Mouse (Mus musculus) ES-CJ7 (cell line): ENCODE measurements around the gene Coro1a.
"Not testable (repeated sequence)": the region's sequence is repeated elsewhere in the genome, so short reads cannot be mapped to it uniquely, and the experiment has no call there.

ENCODE experiments used
- DNase-seq: peaks from one replicate; pipeline ENCODE4 v3.0.0; 2011; ENCODE audit warnings: low read depth, low spot score

The Coro1a gene

DNA sequence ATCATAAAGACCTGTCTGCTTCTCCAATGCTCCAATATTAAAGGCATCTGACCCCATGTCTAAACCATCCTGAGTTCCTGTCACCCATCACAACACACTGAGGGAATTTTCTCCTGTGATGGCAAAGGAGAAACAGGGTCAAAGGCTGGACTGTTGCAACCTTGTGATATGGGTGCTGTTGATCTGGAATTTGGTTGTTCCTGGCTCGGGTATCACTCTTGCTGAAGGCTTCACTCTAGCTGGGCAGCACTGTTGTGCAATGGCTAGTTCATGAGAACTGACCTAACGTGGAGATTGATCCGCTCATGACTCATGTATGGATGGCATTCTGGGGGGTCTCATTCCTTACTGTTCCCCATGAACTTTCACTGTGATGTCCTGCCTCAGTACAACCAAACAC, 18.6 kb downstream of the Coro1a start:
- no peak for DNase-seq

DNA sequence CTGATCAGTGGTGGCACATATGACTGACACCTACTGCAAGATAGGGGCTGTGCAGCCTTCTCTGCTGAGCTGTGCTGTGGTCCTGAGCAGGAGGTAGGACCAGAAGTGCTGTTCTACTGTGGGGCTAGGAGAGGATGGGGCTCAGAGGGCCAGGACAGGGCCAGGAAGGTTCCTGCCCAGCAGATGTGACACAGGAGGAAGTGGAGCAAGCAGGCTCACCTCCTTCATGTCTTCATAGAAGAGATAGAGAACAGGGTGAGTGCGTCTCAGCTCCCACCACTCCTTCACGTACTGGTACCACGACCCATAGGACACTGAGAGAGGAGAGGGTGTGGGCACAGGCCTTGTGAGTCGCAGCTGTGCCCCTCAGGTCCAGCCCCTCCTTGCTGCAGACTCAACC, 19.4 kb downstream of the Coro1a start:
- DNase-seq, result not testable (repeated sequence)

DNA sequence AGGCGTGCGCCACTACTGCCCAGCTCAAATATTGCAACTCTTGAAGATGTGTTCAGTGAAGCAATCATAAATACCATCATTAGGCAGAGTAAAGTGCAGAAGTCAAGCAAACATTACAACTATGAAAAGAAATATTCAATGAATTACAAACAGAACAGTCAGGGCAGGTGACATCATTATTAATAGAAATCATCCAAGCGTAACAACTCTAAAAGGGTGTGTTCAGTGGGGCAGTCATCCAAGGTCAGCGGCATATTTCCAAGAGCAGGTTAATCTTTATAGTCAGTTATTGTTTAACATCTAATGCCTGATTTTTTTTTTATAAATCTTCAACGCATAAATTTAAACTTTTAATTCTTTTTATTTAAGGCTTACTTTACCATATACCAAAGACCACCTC, 26.4 kb downstream of the Coro1a start:
- no peak for DNase-seq

- DNase-seq, result no peak
These were observed 27.9 kb downstream of the Coro1a start for GRCm38 (mm10) chr7:126679683-126680082.

DNA sequence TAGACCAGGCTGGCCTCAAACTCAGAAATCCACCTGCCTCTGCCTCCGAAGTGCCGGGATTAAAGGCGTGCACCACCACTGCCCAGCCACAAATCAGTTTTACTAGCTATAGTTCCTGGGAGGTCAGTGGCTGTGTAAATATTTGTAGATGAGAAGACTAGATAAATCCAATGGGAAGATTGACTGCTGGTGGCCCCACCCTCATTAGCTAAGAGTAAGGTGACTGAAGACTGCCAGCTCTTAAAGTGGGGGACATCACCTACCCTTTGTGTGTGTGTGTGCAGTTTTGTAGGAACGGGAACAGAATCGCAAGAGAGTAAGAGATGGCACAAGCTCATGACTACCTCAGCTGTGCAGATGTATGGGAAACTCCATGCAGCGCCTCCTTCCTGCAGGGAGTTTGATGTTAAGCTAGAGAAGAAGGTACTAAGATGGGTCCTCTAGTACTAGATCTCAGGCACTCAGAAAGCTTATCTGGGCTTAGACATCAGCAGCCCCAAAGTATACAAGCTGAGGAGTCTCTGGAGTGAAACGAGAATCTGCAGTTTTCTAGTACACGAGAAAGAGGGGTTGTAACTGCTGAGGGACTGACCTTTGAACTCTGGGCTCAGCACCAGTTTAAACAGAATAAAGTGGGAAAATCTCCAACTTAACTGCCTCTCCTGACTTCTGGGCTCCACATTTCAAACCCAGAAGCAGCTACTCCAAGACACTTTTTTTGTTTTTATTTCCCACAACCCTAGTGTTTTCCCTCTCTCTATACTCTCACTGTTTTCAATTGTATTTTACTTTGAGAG, 28.8 kb downstream of the Coro1a start:
- no peak for DNase-seq

DNA sequence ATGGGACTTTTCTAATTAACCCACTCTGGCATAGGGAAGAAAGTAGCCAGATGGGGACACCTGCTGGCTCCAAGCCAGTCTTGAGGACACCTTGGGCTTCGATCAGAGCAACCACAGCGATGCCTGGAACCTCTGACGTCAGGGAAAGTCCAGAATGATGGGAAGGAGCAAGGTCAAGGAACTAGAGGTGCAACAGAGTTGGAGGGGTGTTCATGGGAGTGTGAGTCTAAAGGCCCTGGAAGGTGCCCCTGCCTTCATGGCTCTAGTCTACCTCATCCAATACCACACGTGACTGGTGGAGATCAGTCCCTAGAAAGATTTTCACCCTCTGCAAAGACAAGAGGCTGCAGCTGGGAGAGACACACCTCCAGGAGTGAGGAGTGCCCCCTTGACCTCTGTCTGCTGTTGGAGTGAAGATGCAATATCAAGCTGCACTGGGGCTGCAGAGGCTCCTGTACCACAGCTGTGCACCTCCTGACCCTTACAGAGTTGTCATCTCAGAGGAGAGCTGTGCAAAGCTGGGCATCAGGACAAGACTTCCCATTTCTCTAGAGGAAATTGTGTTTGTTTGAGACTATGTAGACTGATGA, 30.9 kb downstream of the Coro1a start:
- no peak for DNase-seq

GRCm38 (mm10) chr7:126676207-126676606, 31.4 kb downstream of the Coro1a start, which contains the start of gene Sult1a1:
Gene Sult1a1, minus strand, starts transcription at chr7:126676432.
- DNase-seq, result no peak

- no peak for DNase-seq
These were observed 32.5 kb downstream of the Coro1a start for GRCm38 (mm10) chr7:126675104-126675503.

DNA sequence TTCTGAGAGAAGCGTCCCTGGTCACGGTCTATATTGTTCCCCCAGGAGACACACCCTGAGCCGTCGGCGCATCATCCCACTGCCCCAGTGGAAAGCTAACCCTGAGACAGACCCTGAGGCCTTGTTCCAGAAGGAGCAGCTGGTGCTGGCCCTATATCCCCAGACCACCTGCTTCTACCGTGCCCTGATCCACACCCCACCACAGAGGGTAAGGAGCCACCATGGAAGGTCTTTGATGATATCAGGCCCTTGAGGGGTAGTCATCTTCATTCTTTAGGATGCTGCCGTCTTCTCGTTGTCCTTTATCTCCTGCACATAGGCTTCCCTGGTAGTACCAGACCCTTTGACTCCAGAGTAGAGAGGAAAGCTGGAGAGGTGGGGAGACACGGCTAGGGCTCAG, 35.5 kb downstream of the Coro1a start:
- no peak for DNase-seq

- no peak for DNase-seq
These were observed 37.4 kb downstream of the Coro1a start for GRCm38 (mm10) chr7:126670152-126670551.

- DNase-seq, result no peak
These were observed 39.1 kb downstream of the Coro1a start for GRCm38 (mm10) chr7:126668452-126668851.

DNA sequence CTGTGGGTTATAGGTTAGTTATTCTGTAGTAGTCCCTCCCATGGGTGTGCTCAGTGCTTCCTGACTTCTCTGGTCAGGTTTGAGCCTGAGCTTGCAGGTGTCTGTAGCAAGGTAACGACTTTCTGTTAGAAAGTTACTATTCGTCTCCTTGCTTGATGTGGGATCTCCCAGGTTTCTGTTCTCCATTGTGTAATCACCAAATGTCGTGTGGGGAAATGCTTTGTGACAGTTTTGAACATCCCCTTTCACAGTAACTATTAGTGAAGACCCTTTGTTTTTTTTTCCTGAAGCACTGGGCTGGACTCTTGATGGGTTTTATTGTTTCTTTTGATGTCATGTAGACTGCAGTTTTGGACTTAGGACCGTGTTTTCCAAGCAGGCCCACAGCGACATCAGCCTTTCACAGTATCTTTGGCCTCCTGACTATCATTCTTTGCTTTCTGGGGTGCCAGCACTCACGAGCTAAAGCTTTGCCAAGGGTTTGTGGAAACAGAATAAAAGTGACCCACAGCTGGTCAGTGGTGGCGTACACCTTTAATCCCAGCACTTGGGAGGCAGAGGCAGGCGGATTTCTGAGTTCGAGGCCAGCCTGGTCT, 40.0 kb downstream of the Coro1a start:
- no peak for DNase-seq

DNA sequence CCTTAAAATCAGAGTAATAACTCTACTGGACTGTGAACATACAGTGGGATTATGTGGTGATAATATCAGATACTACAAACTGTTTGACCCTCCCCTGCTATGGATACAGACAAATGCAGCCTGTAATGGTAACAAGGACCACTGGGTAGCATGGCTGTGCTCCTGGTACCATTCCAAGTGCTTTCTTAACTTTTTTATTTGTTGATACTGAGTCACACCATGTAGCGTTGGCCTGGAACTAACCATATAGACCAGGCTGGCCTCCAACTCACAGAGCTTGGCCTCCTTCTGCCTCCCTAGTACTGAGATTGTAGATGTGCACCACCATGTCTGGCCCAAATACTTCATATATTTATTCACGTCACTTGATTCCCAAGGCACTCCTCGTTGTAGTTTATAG, 42.3 kb downstream of the Coro1a start:
- DNase-seq, result no peak

DNA sequence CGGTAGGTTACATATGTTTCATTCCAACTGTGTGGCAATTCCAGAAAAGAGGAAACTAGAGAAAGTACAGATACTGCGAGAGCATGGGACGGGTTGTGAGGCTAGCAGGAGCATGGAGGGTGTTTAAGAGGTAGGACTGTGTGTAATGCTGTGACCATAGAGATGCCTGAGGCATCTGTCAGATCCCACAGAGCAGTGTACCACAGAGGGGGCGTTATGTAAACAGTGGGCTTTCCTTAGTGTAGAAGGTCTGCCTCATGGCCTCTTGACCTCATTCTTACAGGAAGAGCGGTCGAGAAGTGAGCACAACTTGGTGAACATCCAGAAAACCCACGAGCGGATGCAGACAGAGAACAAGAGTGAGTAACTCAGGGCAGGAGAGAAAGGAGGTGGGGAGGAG, 43.9 kb downstream of the Coro1a start:
- no peak for DNase-seq

DNA sequence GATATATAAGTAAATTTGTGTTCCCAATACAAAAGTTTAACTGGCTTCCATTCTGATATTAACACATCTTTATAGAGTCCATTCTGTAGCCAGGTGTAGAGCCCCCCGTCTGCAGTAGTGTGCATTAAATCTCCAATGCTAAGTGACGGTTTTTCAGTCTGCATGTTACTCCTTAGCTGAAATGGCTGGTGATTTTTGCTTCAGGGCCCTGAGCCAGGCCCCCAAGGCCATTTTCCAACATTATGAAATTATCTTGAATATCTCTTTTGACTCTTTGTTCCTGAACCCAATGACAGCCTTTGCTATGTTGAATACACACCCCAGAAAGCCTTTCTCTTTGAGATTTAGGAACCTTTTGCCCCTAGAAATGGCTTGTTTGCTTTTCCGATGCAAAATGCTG, 47.8 kb downstream of the Coro1a start:
- no peak for DNase-seq

DNA sequence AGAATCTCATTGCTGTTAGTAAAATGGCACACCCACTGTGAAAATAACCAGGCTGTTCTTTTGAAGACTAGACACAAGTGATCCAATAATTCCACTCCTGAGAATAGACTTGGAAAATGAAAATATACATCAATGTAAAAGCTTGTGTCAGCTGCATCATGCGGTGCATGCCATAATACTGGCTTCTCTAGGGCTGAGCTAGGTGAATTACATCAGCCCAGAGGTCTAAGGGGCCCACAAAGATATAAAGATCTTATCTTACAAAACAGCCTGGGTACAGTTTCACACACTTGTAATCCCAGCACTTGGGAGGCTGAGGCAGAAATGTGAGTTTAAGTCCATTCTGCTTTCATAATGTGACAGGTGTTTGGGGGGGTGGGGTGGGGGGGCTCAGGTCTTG, 50.1 kb downstream of the Coro1a start:
- DNase-seq, result no peak

GRCm38 (mm10) chr7:126655695-126656094, 51.9 kb downstream of the Coro1a start:
- DNase-seq, result no peak

DNA sequence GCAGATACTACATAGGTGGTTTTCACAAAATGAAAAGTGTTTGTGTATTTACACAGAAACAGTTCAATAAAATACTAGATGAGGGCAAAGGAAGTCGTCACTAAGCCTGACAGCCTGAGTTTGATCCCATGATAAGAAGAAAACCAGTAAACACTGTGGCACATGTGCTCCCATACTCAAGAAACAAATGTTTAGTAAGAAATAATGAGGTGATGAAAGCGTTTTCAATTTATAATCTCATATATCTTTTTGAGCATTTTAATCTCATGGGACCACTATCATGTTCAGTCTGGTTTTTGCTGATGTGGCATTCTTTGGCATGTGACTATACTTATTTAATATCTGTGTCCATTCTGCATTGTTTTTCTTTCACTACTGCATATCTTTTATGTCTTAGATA, 53.6 kb downstream of the Coro1a start:
- no peak for DNase-seq

DNA sequence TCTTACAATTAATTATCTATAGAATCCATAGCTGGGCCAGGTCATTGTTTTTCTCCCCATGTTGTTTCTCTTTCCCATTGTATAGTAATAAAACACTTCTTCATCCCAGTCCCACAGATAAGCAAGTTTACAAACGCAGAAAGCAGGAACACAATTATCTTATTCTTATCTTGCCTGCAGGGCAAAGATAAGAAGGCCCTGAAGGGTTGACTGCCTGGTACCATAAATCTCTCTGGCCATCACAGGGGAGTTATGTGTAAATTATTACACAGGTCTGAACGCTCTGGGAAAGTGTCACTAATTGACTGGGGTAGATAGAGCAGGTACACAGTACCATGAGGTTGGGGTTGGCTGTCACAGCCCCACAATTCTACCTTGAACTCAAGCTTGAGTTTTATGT, 56.7 kb downstream of the Coro1a start:
- DNase-seq, result no peak
